Mouse (Mus musculus): ENCODE measurements around the gene Mfsd12. TPM values are rescaled to one million over a fixed set of nuclear protein-coding genes. Genes with fewer than 3 reads are reported as not detected.

Gene Mfsd12
- polyA plus RNA-seq, 1 experiment from 2014 or later = 10.3 TPM

GRCm38 (mm10) chr10:81321436-81321835, 35.9 kb upstream of the Mfsd12 start:
- DNase-seq (ENCODE audit: low spot score) = no peak
- 3% methylated on average over 20 of the region's 20 CpGs for WGBS
- no peaks in the 10 kb centered on the region for H3K9me3 ChIP-seq
- H3K4me1 ChIP-seq = peaks cover 71% of the 10 kb centered on the region
- H3K4me3 ChIP-seq = peak overlapping the region; percentile 94
- H3K36me3 ChIP-seq = peaks cover 55% of the 10 kb centered on the region
- peak overlapping the region; percentile 96 for H3K27ac ChIP-seq
- H3K27me3 ChIP-seq (ENCODE audit: insufficient read depth, poor library complexity, severe bottlenecking) = no peaks in the 10 kb centered on the region

DNA sequence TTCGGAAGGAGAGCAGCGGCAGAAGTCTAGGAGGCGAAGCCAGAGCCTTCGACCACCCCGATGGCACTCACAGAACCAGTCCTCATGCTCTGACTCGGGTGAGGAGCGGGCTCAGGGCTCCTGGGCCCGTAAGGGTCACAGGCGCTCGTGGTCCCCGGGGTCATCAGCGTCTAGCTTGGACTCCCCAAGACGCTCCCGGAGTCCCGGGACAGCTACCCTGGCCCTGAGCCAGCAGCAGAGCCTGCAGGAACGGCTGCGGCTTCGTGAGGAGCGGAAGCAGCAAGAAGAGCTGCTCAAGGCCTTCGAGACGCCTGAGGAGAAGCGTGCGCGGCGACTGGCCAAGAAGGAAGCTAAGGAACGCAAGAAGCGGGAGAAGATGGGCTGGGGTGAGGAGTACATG, 34.8 kb upstream of the Mfsd12 start:
- H3K27me3 ChIP-seq (ENCODE audit: insufficient read depth, poor library complexity, severe bottlenecking) = no peaks in the 10 kb centered on the region
- H3K4me1 ChIP-seq = peaks cover 71% of the 10 kb centered on the region
- H3K4me3 ChIP-seq = 0 out of 2 replicates have a peak overlapping the region, but pooled peaks have one; percentile 94
- 96% methylated on average over 27 of the region's 27 CpGs for WGBS
- H3K36me3 ChIP-seq = peaks cover 65% of the 10 kb centered on the region
- H3K9me3 ChIP-seq = no peaks in the 10 kb centered on the region
- no peak for DNase-seq (ENCODE audit: low spot score)
- no peak overlapping the region for H3K27ac ChIP-seq

DNA sequence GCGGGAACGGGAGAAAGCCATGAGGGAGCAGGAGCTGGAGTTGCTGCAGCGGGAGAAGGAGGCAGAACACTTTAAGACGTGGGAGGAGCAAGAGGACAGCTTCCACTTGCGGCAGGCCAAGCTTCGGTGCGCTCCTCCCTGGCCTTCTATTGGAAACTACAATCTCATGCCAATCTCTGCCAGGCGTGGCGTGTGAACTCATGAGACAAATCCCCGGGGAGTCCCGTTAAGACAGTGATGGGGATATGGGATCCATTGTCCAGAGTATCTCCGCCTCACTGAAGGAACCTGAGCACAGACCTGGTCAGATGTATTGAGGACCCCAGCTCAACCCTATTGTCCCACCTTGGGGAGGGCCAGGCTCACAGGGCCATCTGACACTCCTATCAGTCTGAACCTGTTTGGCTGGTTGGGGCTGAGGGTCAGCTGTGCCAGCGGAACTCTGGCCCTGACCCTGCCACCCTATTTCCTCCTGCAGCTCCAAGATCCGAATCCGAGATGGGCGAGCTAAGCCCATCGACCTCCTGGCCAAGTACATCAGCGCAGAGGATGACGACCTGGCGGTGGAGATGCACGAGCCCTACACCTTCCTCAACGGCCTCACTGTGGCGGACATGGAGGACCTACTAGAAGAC, 34.0 kb upstream of the Mfsd12 start:
- Histone ChIP-seq H3K27ac (no peak overlapping the region), H3K4me1 (peaks cover 71% of the 10 kb centered on the region), H3K4me3 (no peak overlapping the region), H3K27me3 (ENCODE audit: insufficient read depth, poor library complexity, severe bottlenecking) (no peaks in the 10 kb centered on the region), H3K36me3 (peaks cover 57% of the 10 kb centered on the region), H3K9me3 (no peaks in the 10 kb centered on the region)
- WGBS = 94% methylated on average over 23 of the region's 23 CpGs
- DNase-seq (ENCODE audit: low spot score) = no peak

DNA sequence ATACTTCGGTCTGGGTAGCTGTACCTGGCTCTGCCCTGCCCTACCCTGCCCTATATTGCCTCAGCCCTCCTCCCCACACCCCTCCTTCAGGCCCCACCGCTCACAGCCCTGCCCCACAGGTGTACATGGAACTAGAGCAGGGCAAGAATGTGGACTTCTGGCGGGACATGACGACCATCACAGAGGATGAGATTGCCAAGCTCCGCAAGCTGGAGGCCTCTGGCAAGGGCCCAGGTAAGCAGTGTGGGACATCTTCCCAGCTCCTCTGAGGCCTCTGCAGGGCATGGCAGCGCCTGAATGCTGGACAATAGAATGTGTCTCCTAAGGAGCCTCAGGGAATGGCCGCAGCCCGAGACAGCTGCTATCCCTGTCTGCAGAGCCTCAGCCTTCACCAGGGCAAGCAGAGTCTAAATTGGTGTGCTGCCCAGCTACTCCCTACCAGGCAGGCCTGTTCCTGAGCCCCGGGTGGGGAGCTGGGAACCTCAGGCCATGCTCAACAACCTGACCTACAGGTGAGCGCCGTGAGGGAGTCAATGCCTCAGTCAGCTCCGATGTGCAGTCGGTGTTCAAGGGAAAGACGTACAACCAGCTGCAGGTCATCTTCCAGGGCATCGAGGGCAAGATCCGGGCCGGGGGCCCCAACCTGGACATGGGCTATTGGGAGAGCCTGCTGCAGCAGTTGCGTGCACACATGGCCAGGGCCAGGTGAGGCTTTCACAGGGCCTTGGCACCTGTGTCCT, 33.3 kb upstream of the Mfsd12 start:
- 95% methylated on average over 18 of the region's 18 CpGs for WGBS
- no peak for DNase-seq (ENCODE audit: low spot score)
- Histone ChIP-seq H3K27ac (no peak overlapping the region), H3K36me3 (peaks cover 53% of the 10 kb centered on the region), H3K4me3 (no peak overlapping the region), H3K4me1 (peaks cover 71% of the 10 kb centered on the region), H3K27me3 (ENCODE audit: insufficient read depth, poor library complexity, severe bottlenecking) (no peaks in the 10 kb centered on the region), H3K9me3 (no peaks in the 10 kb centered on the region)

DNA sequence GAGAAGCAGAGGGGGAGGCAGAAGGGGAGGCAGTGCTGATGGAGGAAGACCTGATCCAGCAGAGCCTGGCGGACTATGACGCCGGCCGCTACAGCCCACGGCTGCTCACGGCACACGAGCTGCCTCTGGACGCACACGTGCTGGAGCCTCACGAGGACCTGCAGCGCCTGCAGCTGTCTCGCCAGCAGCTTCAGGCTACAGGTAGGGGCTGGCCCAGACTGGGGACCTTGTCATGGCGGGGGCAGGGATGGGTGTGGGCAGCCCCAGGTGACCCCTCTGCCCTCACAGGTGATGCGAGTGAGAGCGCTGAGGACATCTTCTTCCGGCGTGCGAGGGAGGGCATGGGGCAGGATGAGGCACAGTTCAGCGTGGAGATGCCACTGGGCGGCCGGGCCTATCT, 32.1 kb upstream of the Mfsd12 start:
- no peak overlapping the region for H3K4me3 ChIP-seq
- peaks cover 73% of the 10 kb centered on the region for H3K4me1 ChIP-seq
- 91% methylated on average over 21 of the region's 21 CpGs for WGBS
- no peaks in the 10 kb centered on the region for H3K9me3 ChIP-seq
- peaks cover 55% of the 10 kb centered on the region for H3K36me3 ChIP-seq
- no peak overlapping the region for H3K27ac ChIP-seq
- no peak for DNase-seq (ENCODE audit: low spot score)
- no peaks in the 10 kb centered on the region for H3K27me3 ChIP-seq (ENCODE audit: insufficient read depth, poor library complexity, severe bottlenecking)

DNA sequence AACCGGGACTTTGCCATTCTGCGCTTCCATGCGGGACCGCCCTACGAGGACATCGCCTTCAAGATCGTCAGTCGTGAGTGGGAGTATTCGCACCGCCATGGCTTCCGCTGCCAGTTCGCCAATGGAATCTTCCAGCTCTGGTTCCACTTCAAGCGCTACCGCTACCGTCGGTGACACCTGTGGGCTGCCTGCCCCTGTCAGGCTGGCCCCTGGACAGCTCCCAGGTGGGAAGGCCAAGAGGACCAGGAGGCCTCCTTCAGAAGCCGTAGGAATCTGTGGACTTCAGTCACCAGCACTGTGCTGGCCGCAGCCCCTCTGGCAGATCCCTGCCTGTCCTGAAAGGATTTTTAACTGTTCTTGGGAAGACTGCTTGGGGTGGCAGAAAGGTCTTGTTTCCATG, 31.5 kb upstream of the Mfsd12 start:
- H3K27me3 ChIP-seq (ENCODE audit: insufficient read depth, poor library complexity, severe bottlenecking) = no peaks in the 10 kb centered on the region
- WGBS = 89% methylated on average over 18 of the region's 18 CpGs
- peaks cover 77% of the 10 kb centered on the region for H3K4me1 ChIP-seq
- no peaks in the 10 kb centered on the region for H3K9me3 ChIP-seq
- DNase-seq (ENCODE audit: low spot score) = no peak
- peaks cover 55% of the 10 kb centered on the region for H3K36me3 ChIP-seq
- no peak overlapping the region for H3K27ac ChIP-seq
- no peak overlapping the region for H3K4me3 ChIP-seq

- H3K4me1 ChIP-seq = peaks cover 76% of the 10 kb centered on the region
- WGBS = 72% methylated on average over 6 of the region's 6 CpGs
- no peak overlapping the region for H3K4me3 ChIP-seq
- peaks cover 5% of the 10 kb centered on the region; the same call in 1 of the 2 replicates for H3K27me3 ChIP-seq (ENCODE audit: insufficient read depth, poor library complexity, severe bottlenecking)
- H3K36me3 ChIP-seq = peaks cover 55% of the 10 kb centered on the region
- H3K9me3 ChIP-seq = no peaks in the 10 kb centered on the region
- no peak for DNase-seq (ENCODE audit: low spot score)
- peak overlapping the region; percentile 36; the same call in 1 of the 2 replicates for H3K27ac ChIP-seq
Measured at GRCm38 (mm10) chr10:81326858-81327257, 30.4 kb upstream of the Mfsd12 start.

DNA sequence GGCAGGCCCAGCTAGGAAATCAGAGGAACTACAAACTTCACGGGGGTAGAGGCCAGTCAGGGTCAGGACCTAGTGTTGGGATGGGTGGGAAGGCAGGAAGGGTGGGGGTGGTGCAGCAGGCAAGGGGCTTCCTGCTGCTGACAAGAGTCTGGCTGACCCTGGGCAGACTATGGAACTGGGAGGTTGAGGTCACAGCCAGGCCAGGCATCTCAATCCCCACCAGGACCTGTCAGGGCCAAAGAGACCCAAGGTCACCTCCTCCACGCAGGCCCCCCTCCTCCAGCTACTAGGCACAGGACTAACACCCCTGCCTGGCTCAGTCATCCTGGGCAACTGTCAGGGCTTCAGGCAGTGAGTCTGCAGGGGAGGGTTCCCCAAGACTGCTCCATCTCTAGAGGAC, 29.3 kb upstream of the Mfsd12 start:
- H3K27ac ChIP-seq = peak overlapping the region; percentile 89
- H3K4me3 ChIP-seq = peak overlapping the region; percentile 43
- H3K27me3 ChIP-seq (ENCODE audit: insufficient read depth, poor library complexity, severe bottlenecking) = peaks cover 16% of the 10 kb centered on the region
- no peaks in the 10 kb centered on the region for H3K9me3 ChIP-seq
- peaks cover 75% of the 10 kb centered on the region for H3K4me1 ChIP-seq
- peaks cover 49% of the 10 kb centered on the region for H3K36me3 ChIP-seq
- no peak for DNase-seq (ENCODE audit: low spot score)
- WGBS = 10% methylated on average over 2 of the region's 2 CpGs

DNA sequence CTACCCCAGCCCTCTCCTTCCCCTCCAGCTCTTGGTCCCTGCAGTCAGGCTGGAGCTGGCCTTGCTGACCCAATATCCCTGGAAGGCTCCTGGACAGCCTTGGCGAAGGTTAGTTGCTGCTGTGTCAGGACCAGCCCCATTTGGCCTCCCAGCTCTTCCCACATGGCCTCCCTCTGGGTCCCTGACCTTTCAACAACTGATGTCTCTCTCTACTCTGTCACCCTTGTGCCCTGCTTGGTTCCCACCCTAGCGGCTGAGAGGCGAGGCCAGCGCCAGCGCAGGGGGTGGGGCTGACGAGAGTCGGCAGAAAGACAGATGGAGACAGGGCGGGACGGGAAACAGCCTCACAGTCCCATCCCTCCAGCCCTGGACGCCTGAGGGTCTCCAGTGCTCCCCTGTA, 28.9 kb upstream of the Mfsd12 start, which contains the start of gene Tbxa2r:
Gene Tbxa2r, plus strand, starts transcription at position 346 of the 400 bp plus-strand sequence.
- Histone ChIP-seq H3K27me3 (ENCODE audit: insufficient read depth, poor library complexity, severe bottlenecking) (peaks cover 20% of the 10 kb centered on the region), H3K4me1 (peaks cover 72% of the 10 kb centered on the region), H3K9me3 (no peaks in the 10 kb centered on the region), H3K27ac (peak within 1 kb of the TSS; percentile 89), H3K4me3 (peak within 1 kb of the TSS; percentile 43), H3K36me3 (peaks cover 49% of the 10 kb centered on the region)
- 3% methylated on average over 10 of the region's 10 CpGs for WGBS
- no peak for DNase-seq (ENCODE audit: low spot score)

- Histone ChIP-seq H3K36me3 (peaks cover 40% of the 10 kb centered on the region), H3K4me3 (peak overlapping the region; percentile 43), H3K27ac (peak overlapping the region; percentile 89), H3K9me3 (no peaks in the 10 kb centered on the region), H3K27me3 (ENCODE audit: insufficient read depth, poor library complexity, severe bottlenecking) (peaks cover 26% of the 10 kb centered on the region), H3K4me1 (peaks cover 70% of the 10 kb centered on the region)
- DNase-seq (ENCODE audit: low spot score) = peak; percentile 89
- 54% methylated on average over 10 of the region's 10 CpGs for WGBS
Measured at GRCm38 (mm10) chr10:81329194-81329975, 27.9 kb upstream of the Mfsd12 start.

- Histone ChIP-seq H3K27me3 (ENCODE audit: insufficient read depth, poor library complexity, severe bottlenecking) (peaks cover 32% of the 10 kb centered on the region), H3K27ac (peak overlapping the region; percentile 89), H3K9me3 (no peaks in the 10 kb centered on the region), H3K36me3 (peaks cover 39% of the 10 kb centered on the region), H3K4me3 (peak overlapping the region; percentile 43), H3K4me1 (peaks cover 75% of the 10 kb centered on the region)
- no peak for DNase-seq (ENCODE audit: low spot score)
- WGBS = 56% methylated on average over 4 of the region's 4 CpGs
Measured at GRCm38 (mm10) chr10:81330007-81330406, 27.3 kb upstream of the Mfsd12 start.

- 17% methylated on average over 29 of the region's 29 CpGs for WGBS
- H3K4me1 ChIP-seq = peaks cover 71% of the 10 kb centered on the region
Measured at GRCm38 (mm10) chr10:81332277-81332676, 25.0 kb upstream of the Mfsd12 start.

DNA sequence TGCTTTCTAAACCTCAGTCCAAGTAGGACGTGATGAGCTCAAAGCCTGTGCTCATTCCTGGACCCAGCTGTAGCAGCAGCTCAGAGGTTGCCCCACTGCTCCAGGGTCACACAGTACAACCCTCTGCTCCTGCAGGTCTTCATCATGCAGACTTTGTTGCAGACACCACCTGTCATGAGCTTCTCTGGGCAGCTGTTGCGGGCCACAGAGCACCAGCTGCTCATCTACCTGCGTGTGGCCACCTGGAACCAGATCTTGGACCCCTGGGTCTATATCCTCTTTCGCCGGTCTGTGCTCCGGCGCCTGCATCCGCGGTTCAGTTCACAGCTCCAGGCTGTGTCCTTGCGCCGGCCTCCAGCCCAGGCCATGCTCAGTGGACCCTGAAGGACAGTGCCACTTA, 23.0 kb upstream of the Mfsd12 start:
- H3K4me1 ChIP-seq = peaks cover 59% of the 10 kb centered on the region
- H3K4me3 ChIP-seq = no peak overlapping the region
- peaks cover 15% of the 10 kb centered on the region for H3K36me3 ChIP-seq
- peak overlapping the region; percentile 75; the same call in 1 of the 2 replicates for H3K27ac ChIP-seq
- no peaks in the 10 kb centered on the region for H3K9me3 ChIP-seq
- 69% methylated on average over 11 of the region's 11 CpGs for WGBS
- H3K27me3 ChIP-seq (ENCODE audit: insufficient read depth, poor library complexity, severe bottlenecking) = peaks cover 63% of the 10 kb centered on the region
- no peak for DNase-seq (ENCODE audit: low spot score)

More at GRCm38 (mm10) chr10:81332277-81332676, 25.0 kb upstream of the Mfsd12 start:
- peak overlapping the region; percentile 47 for H3K4me3 ChIP-seq
- H3K27me3 ChIP-seq (ENCODE audit: insufficient read depth, poor library complexity, severe bottlenecking) = peaks cover 47% of the 10 kb centered on the region
- H3K36me3 ChIP-seq = peaks cover 18% of the 10 kb centered on the region
- no peaks in the 10 kb centered on the region for H3K9me3 ChIP-seq
- DNase-seq (ENCODE audit: low spot score) = no peak
- peak overlapping the region; percentile 62 for H3K27ac ChIP-seq
